Mouse (Mus musculus): ENCODE results near the gene Ift172.

DNA sequence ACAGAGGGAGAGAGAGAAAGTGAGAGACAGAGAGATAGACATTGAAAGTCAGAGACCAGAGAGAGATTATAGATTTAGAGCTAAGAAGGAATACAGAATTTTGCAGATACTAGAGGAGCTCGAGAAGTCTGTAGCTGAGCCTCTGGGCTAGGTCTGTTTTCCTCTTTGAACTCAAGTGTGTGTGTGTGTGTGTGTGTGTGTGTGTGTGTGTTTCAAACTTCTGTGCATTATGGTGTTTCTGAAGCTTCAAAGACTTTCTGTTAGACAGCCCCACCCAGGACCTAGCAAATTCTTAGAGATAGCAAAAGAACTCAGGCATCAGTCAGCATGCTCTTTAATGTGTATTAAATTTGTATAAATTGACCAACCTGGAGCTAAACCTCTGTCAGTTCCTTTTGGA, 64.3 kb downstream of the Ift172 start:
- no peak for TF ChIP-seq CTCF (IDR thresholded peaks at IDR 0.05; ENCODE audit: extremely low read depth, insufficient read depth, insufficient read length, insufficient replicate concordance)
- no peak for TF ChIP-seq POLR2A (IDR thresholded peaks at IDR 0.05; ENCODE audit: low read depth, low read length)

All from spleen, adult 2 months (tissue).